Mouse (Mus musculus): ENCODE data around the gene Tac4.
A peak's percentile ranks its signal among the peaks of the same experiment; 100 is the strongest.

Tac4 gene

DNA sequence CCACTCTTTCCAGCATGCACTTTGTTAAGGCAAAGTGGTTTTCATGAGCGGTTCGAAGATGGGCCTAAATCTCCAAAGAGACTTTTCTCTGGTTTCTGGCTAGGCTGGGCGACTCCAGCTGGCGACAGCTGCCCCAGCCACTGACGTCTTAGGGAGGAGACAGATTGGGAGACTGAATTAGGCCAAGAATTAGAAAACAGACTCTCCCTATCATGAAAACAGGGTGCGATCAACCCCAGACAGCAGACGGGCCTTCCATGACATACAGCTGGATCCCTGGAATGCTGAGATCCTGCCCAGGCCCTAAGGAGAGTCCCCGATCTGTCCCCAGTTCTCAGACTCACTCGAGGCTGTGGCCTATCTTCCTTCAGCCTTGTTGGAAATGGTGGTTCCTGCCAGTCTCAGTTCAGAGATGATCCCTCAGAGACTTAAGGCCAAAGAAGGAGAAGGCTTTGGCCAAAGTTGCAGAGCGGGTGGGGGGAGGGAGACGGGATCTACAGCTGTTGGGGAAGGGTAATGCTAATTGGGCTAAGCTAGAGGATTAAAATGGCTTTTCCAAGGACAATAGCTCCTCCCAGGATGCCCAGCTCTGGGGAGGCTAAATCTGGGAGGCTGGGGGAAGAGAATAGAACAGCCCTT is 2.6 kb downstream of the Tac4 start:
- DNase-seq, result no peak

DNA sequence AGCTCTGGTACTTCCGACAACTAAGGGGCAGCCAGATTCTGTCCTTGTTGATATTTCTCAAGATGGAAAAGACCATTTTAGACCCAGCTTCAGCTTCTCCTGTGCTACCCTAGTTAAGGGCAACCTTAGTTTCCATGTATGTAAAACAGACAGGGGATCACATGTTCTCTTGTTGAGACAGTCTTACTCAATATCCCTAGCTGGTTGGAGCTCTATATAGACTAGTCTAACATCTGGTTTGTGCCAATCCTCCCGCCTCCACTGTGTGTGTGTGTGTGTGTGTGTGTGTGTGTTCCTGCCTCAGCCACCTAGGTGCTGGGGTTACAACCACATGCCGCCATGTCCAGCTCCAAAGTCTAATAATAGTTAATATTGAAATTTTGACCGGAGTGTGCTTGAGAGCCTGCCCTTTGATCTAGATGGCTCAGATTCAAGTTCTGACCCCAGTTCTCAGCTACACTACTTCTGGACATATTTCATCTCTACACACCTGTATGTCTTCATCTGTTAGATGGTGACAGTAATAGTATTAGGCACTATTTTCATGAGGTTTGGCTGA is 3.2 kb downstream of the Tac4 start:
- DNase-seq, result no peak

- DNase-seq, result peak in 1 of 2 experiments; percentile 17
Measured at GRCm38 (mm10) chr11:95266540-95267245, 5.4 kb downstream of the Tac4 start.

GRCm38 (mm10) chr11:95273661-95274060 is 12.3 kb downstream of the Tac4 start:
- no peak for DNase-seq

DNA sequence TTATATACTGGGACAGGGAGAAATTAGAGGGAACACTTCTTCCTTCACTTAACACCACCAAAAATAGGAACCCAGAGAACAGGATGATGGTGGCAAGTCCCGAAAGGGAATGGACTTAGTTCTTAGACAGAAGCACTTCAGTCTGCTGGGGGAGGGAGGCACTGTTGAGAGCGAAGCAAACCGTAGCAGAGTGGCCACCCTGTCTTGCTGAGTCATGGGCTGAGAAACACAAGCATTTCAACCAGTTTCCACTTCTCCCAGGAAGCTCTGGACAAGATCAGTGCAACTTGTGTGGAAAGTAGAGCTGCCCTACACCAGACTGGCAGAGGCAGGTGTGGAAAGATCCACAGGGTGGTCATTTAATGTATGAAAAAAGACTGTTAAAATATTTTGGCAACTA is 13.3 kb downstream of the Tac4 start:
- DNase-seq, result no peak

DNA sequence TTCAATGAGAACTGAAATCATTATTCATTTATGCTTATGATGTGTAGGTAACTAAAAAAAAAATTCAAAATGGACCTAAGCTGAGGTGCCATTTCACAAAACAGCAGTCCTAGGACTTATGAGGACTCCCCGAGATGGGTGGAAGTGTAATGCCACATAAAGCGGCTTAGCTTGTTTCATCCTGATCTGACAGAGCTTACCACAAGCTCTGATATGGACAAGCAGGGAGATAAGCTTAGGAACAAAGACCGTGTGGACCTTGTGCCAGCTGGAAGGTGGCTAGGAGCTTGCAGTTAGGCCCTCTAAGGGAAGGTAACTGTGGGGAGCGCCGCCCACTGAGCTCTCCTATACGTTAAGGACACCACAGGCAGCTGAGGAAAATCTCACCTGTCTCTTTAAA is 14.7 kb downstream of the Tac4 start:
- DNase-seq, result no peak

GRCm38 (mm10) chr11:95279061-95279659 is 17.8 kb downstream of the Tac4 start:
- no peak for DNase-seq

DNA sequence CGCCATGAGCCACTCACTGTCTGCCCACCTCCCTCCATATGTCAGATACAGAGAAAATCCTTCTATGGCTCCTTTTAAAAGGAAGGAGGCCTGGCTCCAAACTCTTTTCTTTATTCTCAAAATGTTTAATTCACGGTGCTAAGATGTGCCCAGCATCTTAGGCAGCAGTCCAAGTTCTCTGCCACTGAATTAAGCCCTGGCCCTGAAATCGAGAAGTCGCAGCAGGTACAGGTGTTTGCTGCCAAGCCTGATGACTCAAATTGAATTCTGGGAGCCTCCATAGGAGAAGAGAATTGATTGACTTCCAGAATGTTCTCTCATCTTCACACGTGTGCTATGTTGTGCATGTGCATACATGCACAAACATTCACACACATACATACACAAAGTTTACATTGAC is 21.0 kb downstream of the Tac4 start:
- DNase-seq, result peak; percentile 28 to 44

- DNase-seq, result no peak
Measured at GRCm38 (mm10) chr11:95291998-95292397, 30.7 kb downstream of the Tac4 start.

- DNase-seq, result no peak
Measured at GRCm38 (mm10) chr11:95293017-95293624, 31.8 kb downstream of the Tac4 start.

- no peak for DNase-seq
Measured at GRCm38 (mm10) chr11:95295736-95296135, 34.4 kb downstream of the Tac4 start.

GRCm38 (mm10) chr11:95298146-95298545 is 36.8 kb downstream of the Tac4 start:
- peak; percentile 20 to 38 for DNase-seq

DNA sequence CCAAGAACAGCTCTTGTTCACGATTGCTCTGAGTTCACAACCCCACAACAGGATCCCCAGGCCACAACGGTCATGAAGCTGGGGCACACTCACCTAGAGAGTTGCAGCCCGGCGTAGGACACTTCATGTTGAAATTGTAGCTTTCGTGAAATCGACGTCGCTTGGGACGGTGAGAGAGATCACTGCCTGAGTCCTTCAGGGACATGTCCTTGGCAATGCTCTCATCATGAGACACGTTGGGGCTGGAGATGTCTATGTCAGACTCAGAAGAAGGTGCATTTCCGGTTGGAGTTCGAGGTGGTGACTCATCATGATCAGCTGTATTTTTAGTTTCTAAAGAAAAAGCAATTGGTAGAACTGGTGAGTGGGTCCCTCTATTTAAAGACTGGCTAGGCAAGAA is 38.6 kb downstream of the Tac4 start:
- no peak for DNase-seq

GRCm38 (mm10) chr11:95301772-95302171 is 40.4 kb downstream of the Tac4 start:
- no peak for DNase-seq

- no peak for DNase-seq
Measured at GRCm38 (mm10) chr11:95305600-95305999, 44.3 kb downstream of the Tac4 start.

DNA sequence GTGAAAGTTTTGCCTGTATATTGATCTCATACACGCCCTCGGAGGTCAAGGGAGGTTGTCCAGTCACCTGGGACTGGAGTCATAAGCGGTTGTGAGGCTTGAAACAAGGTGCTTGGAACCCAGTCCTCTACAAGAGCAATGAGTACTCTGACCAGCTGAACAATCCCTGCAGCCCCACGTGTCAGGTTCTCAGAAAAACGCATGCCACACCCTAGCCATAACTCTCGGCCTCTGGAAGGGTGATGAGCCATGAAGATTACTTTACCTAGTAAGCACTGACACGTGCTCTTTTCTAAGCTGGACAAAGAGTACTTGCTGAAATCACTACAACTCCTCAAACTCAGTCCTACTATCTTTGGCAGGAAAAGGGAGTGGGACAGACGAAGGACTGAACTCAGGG is 46.2 kb downstream of the Tac4 start:
- DNase-seq, result no peak

DNA sequence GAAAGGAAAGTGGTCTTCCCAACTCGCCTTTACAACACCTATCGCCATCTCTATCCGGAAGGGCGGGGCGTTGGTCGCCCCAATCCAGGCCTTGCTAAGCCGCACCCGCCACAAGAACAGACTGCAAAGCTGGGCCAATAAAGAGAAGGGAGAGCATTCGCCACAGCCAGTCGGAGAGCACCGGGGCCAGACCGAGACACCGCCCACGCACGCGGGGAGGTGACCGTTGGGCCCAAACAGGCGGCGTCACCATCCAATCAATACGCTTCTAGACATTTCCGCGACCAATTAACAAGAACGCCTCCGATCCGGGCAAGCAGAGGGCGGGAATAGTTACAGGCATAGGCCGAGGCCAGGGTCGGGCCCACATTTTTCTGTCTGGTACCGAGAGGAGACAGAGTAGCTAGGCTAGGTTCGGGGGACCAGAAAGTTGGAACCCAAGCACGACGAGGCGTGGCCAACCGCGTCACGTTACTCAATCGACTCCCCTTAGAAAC is 48.2 kb downstream of the Tac4 start:
- peak; percentile 97 to 98 for DNase-seq

DNA sequence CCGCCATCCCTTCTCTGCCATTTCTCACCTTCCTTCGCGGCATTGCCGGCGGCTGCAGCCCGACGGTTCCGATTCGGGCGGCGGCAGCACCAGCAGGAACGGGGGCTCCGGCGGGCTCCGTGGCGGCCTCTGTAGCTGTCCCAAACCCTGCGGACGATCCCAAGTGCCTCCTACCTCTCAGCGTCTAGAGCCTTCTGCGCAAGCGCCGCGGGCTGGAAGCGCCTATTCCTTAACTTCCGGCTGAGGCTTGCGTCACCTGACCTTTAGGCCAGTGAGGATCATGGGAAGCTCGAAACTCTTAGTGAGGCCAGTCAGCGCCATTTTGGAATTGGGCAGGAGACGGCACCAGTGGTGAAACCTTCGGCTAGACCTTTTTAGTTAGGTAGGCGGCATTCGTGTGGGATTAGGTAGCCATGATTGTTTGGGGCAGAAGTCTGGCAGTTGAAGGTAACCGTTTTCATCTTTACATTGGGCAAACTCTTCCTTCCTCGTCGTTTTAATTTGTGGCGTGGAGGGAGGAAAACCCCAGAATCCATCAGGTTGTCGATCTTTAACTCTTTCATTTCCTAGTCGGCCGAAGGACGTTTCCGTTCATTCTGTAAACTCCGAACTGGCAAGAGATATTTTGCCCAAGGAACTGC is 48.8 kb downstream of the Tac4 start, which contains the start of gene Kat7:
Gene Kat7 (minus strand): TSS at position 240 of the 641 bp plus-strand sequence.
- DNase-seq, result peak; percentile 96 to 98

GRCm38 (mm10) chr11:95310648-95311424 is 49.5 kb downstream of the Tac4 start:
- DNase-seq, result peak in 1 of 2 experiments; percentile 22

- DNase-seq, result no peak
Measured at GRCm38 (mm10) chr11:95311425-95311807, 50.1 kb downstream of the Tac4 start.

DNA sequence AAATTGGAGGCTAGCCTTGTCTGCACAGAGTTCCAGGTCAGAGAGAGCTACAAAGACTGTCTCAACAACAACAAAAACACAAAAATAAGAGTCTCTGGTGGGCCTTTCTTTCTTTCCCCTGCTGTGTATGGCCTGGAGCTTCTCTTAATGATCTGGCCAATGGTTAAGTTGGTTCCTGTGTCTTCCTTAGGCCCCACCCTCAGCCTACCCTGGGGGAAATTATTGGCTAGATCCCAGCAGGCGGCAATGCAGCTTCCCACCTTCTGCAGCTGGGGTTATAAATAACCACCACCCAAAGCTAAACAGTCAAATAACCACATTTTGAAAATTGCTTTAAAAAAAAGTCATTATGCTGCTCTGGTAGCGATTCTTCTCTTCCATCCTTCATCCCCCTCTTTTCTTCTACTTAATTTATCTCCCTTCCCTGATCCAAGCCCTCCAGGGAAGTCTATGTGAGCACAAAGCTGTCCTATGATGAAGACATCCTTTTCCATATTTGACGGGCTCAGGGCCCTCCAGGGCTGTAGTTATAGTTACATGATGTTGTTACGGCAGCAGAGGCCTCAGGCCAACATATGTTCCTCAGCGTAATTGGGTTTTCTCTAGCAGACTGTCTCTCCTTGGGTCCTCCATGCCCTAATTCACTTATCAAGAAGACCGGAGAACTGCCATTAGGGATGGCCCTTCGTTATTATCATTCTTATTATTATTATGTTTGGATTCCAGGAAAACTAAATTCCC is 54.1 kb downstream of the Tac4 start:
- no peak for DNase-seq

Data from cerebellum, postnatal 10 days (tissue).